Comparison of ENCODE assay signal across 8 mouse cellular contexts in genomic region chr2:155619817-155620216, GRCm38 (mm10). TPM values are rescaled to one million over a fixed set of nuclear protein-coding genes. Genes with fewer than 3 reads are reported as not detected.
DNase-seq lines count a peak whose midpoint lies in the region; ATAC-seq lines count a peak whose summit lies in the region.

No protein-coding gene starts in this region.

- H3K27me3 ChIP-seq in intestine, embryonic 14.5 days (replicated peaks; ENCODE audit: control insufficient read depth, insufficient read depth, low read length), result no peaks in the 10 kb centered on the region

- H3K36me3 ChIP-seq in intestine, embryonic 14.5 days (ENCODE audit: control insufficient read depth, insufficient read depth, low read length), result no peaks in the 10 kb centered on the region

- intact Hi-C loops in left cerebral cortex, postnatal 25 days (cut with DNase I), result loop anchor here (1.0 kb wide), 1 partner anchor 104 kb away; no protein-coding TSS in a partner anchor

- H3K4me3 ChIP-seq in intestine, embryonic 14.5 days (ENCODE audit: low read depth, low read length), result no peak overlapping the region

- peak; percentile 72 for ATAC-seq in activated CD4-positive, CD25-positive, alpha-beta regulatory T cell, adult 4 months
- ATAC-seq in intestine, embryonic 14.5 days (replicated peaks; ENCODE audit: low FRiP score, low TSS enrichment, low read depth), result peak; percentile 59

- no peaks in the 10 kb centered on the region for H3K4me1 ChIP-seq in intestine, embryonic 14.5 days (replicated peaks; ENCODE audit: control insufficient read depth, insufficient read depth, low read length)

- no peak overlapping the region for H3K27ac ChIP-seq in intestine, embryonic 14.5 days (ENCODE audit: low read depth)

- H3K4me2 ChIP-seq in intestine, embryonic 14.5 days (ENCODE audit: low read length), result no peak overlapping the region

- no peaks in the 10 kb centered on the region for H3K9me3 ChIP-seq in intestine, embryonic 14.5 days (ENCODE audit: control insufficient read depth, low read length)

- 16% methylated on average over 8 of the region's 8 CpGs for WGBS in intestine, embryonic 14.5 days

- peak; percentile 84 to 90 for DNase-seq in cerebellum, postnatal 4 days (ENCODE audit: low spot score in 2 of 2)
- peak; percentile 92 for DNase-seq in gastrocnemius, postnatal 10 days
- peak; percentile 96 for DNase-seq in intestine, embryonic 14.5 days (ENCODE audit: low spot score)
- peak; percentile 80 to 92 for DNase-seq in left cerebral cortex, postnatal 25 days (ENCODE audit: low spot score in 2 of 2)
- DNase-seq in mesoderm, embryonic 11.5 days (ENCODE audit: low read depth, low spot score), result peak; percentile 82
- peak; percentile 85 for DNase-seq in right cerebral cortex, postnatal 4 days
- peak; percentile 67 for DNase-seq in yolk sac, embryonic 10.5 days (ENCODE audit: low spot score)

- H3K9ac ChIP-seq in intestine, embryonic 14.5 days (ENCODE audit: low read length), result no peak overlapping the region

RNA-seq across cellular contexts. Expression of gene Myh7b, which starts 8.8 kb away (rescaled TPM):
- polyA plus RNA-seq in activated CD4-positive, CD25-positive, alpha-beta regulatory T cell, adult 4 months (2017; shearing (Covaris generic)), result not detected
- total RNA-seq in gastrocnemius, postnatal 10 days (2021), result 1 to 10 TPM; 1.3 to 2.3 TPM
- 0.20 and 0.62 TPM in 2 replicates for polyA plus RNA-seq in intestine, embryonic 14.5 days (2014; fragmentation: Nextera tagmentation; extraction: Ambion mirVana)
- 1 to 10 TPM; 3.8 to 5.3 TPM for total RNA-seq in left cerebral cortex, postnatal 25 days (2021)

RNA-seq across cellular contexts. Expression of gene Gss, which starts 27.2 kb away (rescaled TPM):
- polyA plus RNA-seq in activated CD4-positive, CD25-positive, alpha-beta regulatory T cell, adult 4 months (2017; shearing (Covaris generic)), result 10 to 100 TPM; 13.8 to 15.7 TPM
- total RNA-seq in gastrocnemius, postnatal 10 days (2021), result 10 to 100 TPM in 1 of 2 experiments, 1 to 10 TPM in 1; 9.2 to 10.4 TPM
- polyA plus RNA-seq in intestine, embryonic 14.5 days (2014; fragmentation: Nextera tagmentation; extraction: Ambion mirVana), result 46.1 and 49.6 TPM in 2 replicates
- 10 to 100 TPM; 12.9 to 14.4 TPM for total RNA-seq in left cerebral cortex, postnatal 25 days (2021)
